Mouse (Mus musculus): ENCODE measurements around the gene Vps37b. TPM values are rescaled to one million over a fixed set of nuclear protein-coding genes. Genes with fewer than 3 reads are reported as not detected.

The Vps37b gene
- polyA plus RNA-seq (2021; fragmentation: Nextera tagmentation) = 13.2 and 14.9 TPM in 2 replicates
- long read RNA-seq, experiment 1, transcript Vps37b-201 (4 exons, 2,522 nt) = major isoform, 41 of 50 reads
- long read RNA-seq, experiment 1, partial matches to known transcripts = 2 of 50 reads
- long read RNA-seq, experiment 1, other reads (novel, unspliced or antisense) = 7 of 50 reads
- long read RNA-seq, experiment 2, transcript Vps37b-201 (4 exons, 2,522 nt) = major isoform, 241 of 248 reads
- long read RNA-seq, experiment 2, partial matches to known transcripts = 2 of 248 reads
- long read RNA-seq, experiment 2, other reads (novel, unspliced or antisense) = 5 of 248 reads

GRCm38 (mm10) chr5:124032001-124032508, at the start of gene Vps37b:
TSS of gene Vps37b (minus strand) at chr5:124032270.

GRCm38 (mm10) chr5:123973299-123974178, 58.5 kb downstream of the Vps37b start, which contains the start of gene Hip1r:
TSS of gene Hip1r (plus strand) at chr5:123973628.

Small RNAs within 50 kb of the gene (microRNA-seq; reads per million reads assigned to microRNA genes)
- 3.4 reads per million, percentile 11 among the genes with 10 or more reads in this experiment for gene Mir7032

Other genes starting within 250 kb of the Vps37b start
- 0.16 TPM in 1 of 2 replicates, not detected in the other for gene Hcar2, start 166.8 kb downstream of the Vps37b start, polyA plus RNA-seq (2021; fragmentation: Nextera tagmentation)
- 0.19 and 0.45 TPM in 2 replicates for gene Hcar1, start 152.2 kb downstream of the Vps37b start, polyA plus RNA-seq (2021; fragmentation: Nextera tagmentation)
- gene Denr, start 125.1 kb downstream of the Vps37b start, polyA plus RNA-seq (2021; fragmentation: Nextera tagmentation) = 116 and 120 TPM in 2 replicates
- not detected in 2 replicates for gene Gm43518, start 104.9 kb downstream of the Vps37b start, polyA plus RNA-seq (2021; fragmentation: Nextera tagmentation)
- gene Ccdc62, start 101.6 kb downstream of the Vps37b start, polyA plus RNA-seq (2021; fragmentation: Nextera tagmentation) = 2.7 and 3.8 TPM in 2 replicates
- 7.7 and 7.9 TPM in 2 replicates for gene Hip1r, start 58.6 kb downstream of the Vps37b start, polyA plus RNA-seq (2021; fragmentation: Nextera tagmentation)
- gene Abcb9, start 63.5 kb upstream of the Vps37b start, polyA plus RNA-seq (2021; fragmentation: Nextera tagmentation) = 21.3 and 22.5 TPM in 2 replicates
- 49.9 and 51.2 TPM in 2 replicates for gene Ogfod2, start 80.0 kb upstream of the Vps37b start, polyA plus RNA-seq (2021; fragmentation: Nextera tagmentation)
- gene Arl6ip4, start 83.8 kb upstream of the Vps37b start, polyA plus RNA-seq (2021; fragmentation: Nextera tagmentation) = 108 and 119 TPM in 2 replicates
- 36.2 and 36.6 TPM in 2 replicates for gene Pitpnm2, start 217.5 kb upstream of the Vps37b start, polyA plus RNA-seq (2021; fragmentation: Nextera tagmentation)